Mouse (Mus musculus) B cell, adult 67 days (primary cell): ENCODE measurements around the gene Gm3182. TPM values are rescaled to one million over a fixed set of nuclear protein-coding genes. Genes with fewer than 3 reads are reported as not detected.

Source experiments
- total RNA-seq, 2 experiments: library from RNA; stranded (reverse); gene quantifications; 4 replicates each; pipeline ENCODE4 v1.2.4; 2023

Gm3182 gene
- total RNA-seq = not detected

DNA sequence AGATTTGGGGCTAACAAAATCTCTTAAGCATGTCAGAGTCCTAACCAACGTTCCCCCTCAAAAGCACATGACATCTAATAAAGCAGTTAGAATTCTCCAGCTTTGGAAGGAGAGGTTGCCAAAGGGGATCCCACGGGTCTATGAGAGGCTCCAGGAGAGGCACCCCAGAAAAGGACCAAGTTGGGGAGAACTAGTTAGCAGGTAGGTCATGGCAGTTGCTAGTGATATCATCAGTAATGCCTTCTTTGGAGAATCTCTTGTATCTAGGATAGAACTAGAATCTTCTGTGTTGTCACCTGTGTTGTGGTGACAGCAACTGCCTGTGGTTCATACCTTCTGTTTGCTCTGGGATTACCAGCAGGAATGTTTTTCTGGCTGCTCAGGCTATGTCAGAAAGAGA lies at the start of gene Gm3182:
Gm3182 (plus strand) TSS at position 301 of the 400 bp plus-strand sequence.

Other genes starting within 250 kb of the Gm3182 start
- not detected for gene Gm3138, start 232.1 kb upstream of the Gm3182 start, total RNA-seq
- gene Gm3149, start 164.5 kb upstream of the Gm3182 start, total RNA-seq = not detected
- gene 2610042L04Rik, start 147.0 kb upstream of the Gm3182 start, total RNA-seq = not detected
- not detected for gene Gm3159, start 84.2 kb upstream of the Gm3182 start, total RNA-seq
- gene Gm3164, start 66.3 kb upstream of the Gm3182 start, total RNA-seq = not detected
- not detected for gene Gm3173, start 50.8 kb upstream of the Gm3182 start, total RNA-seq
- not detected for gene Gm3047, start 73.7 kb downstream of the Gm3182 start, total RNA-seq
- gene Gm8159, start 150.6 kb downstream of the Gm3182 start, total RNA-seq = not detected
- not detected for gene Gm3239, start 182.4 kb downstream of the Gm3182 start, total RNA-seq
- gene Gm7876, start 227.5 kb downstream of the Gm3182 start, total RNA-seq = not detected
- gene Gm3252, start 245.0 kb downstream of the Gm3182 start, total RNA-seq = not detected